Mouse (Mus musculus) cerebellum, adult 18-20 months (tissue): ENCODE data around the gene Serpinf1.
A peak's percentile ranks its signal among the peaks of the same experiment; 100 is the strongest.

Experiments
- DNase-seq, 2 experiments: peaks; one replicate each; pipeline ENCODE4 v3.0.0; 2021

Gene Serpinf1

GRCm38 (mm10) chr11:75455041-75455736 is 32.7 kb upstream of the Serpinf1 start:
- no peak for DNase-seq

- peak; percentile 83 to 91 for DNase-seq
Measured at GRCm38 (mm10) chr11:75453991-75454930, 31.8 kb upstream of the Serpinf1 start, which contains the start of gene Wdr81. Gene Wdr81, minus strand, starts transcription at chr11:75454717.

DNA sequence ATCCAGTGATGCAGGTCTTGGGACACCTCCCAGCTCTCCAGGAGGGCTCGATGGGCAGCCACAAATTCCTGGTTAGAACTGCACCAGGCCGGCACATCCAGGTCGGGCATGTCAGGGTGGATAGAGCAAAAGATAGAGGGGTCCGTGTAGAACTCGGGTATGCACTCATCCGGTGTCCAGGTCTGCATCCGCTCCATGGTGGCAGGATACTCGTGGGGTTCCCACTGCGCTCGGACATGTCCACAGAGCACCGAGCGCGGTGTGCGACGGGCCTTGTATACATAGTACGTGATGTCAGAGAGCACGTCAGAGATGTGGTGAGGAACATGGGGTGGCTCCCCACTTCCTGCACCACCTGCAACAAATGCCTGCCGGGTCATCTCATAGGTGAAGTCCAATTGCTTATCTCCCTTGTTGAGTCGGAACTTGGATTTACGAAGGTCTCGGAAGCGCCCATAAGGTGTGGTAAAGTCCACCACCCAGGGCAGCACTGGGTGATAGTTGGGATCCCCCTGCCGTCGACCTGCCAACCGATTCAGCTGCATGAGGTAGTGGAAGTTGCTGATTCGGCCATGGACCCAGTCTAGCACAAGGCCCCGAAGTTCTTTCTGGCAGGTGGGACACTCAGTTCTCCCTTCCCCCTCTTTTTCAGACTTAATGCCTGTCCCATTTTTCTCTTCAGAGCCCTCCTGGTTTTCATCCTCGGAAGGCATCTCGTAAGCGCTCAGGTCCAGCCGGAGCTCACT is 30.5 kb upstream of the Serpinf1 start:
- no peak for DNase-seq

- DNase-seq: no peak
Measured at GRCm38 (mm10) chr11:75452081-75452480, 29.6 kb upstream of the Serpinf1 start.

- no peak for DNase-seq
Measured at GRCm38 (mm10) chr11:75450936-75451335, 28.4 kb upstream of the Serpinf1 start.

DNA sequence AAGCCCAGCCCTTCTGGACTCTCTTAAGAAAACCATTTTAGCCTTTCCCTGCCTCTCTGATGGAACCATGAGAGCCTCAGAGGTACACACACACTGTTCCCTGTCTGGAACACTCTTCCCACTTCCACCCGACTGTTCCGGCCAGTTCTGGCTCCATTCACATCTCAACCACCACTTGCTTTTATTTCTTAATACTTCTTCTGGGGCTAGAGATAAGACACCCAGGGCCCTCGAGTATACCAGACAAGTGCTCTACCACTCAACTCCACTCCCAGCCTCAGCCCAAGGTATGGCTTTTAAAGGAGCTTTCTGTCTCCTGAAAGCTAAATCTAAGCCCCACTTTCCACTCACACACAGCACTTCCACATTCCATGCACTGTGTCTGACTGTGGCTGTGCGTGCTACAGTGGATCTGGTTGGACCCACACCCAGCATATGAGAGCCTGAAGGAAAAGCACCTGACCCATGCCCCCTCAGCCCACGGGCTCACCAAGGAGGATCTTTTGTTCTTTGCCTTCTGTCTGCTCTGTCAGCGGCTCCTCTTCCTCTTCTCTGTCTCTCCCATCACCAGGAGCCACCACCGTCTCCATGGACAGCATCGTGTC is 27.9 kb upstream of the Serpinf1 start:
- no peak for DNase-seq

- peak; percentile 57 to 61 for DNase-seq
Measured at GRCm38 (mm10) chr11:75449695-75450094, 27.2 kb upstream of the Serpinf1 start.

GRCm38 (mm10) chr11:75448575-75448974 is 26.1 kb upstream of the Serpinf1 start:
- DNase-seq: no peak

DNA sequence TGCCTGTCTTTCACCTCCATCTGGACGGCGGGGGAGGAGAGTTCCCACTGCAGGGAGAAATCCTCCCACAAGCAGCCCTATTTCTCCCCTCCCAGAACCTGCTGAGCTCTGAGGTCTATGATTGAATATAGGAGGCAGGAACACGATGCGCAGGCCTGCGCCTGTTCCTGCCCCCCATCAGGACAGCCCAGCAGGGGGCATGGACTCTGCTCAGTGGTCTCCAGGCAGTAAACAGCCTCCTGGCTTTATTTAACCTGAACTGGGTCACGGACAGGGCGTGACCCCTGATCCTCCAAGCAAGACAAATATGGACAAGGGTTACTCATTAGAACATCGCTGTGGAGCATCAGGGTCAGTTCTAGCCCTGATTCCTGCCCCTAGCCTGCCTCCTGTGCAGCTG is 21.2 kb upstream of the Serpinf1 start:
- DNase-seq: no peak

DNA sequence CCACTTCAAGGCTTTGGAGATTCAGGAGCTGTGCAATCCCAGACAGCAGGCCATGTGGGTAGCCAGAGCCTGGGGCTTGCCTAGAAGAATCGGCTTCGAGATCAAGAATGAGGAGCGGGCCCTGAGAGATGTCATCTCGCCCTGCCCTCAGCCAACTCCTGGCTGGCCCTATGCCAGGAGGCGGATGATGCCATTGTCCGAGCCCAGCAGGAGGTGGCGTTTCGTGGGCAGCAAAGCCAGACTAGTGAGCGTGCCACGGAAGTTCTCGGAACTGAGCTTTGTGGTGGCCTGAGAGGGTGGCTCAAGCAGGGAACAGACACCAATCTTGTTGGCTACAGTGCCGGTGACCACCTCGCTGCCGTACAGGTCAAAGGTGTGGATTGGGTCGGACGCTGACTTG is 19.1 kb upstream of the Serpinf1 start:
- peak; percentile 47 to 57 for DNase-seq

GRCm38 (mm10) chr11:75441034-75441433 is 18.5 kb upstream of the Serpinf1 start:
- DNase-seq: no peak

DNA sequence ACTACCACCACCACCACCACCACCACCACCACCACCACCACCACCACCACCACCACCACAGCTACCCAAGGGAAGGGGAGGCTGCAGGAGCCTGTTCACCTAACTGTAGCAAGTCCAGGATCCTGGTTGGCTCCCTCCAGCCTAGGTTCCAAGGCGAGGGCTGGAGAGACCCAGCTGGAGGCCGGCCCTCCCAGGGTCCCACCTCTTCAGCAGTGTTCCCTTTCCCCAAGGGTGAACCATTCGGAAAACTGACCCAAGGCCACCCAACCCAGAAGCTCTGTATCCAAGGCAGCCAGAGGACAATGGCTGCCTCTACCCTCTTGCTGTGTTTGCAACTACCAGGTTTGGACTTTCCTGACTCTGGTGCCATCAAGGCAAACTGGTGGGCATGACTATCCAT is 17.4 kb upstream of the Serpinf1 start:
- no peak for DNase-seq

GRCm38 (mm10) chr11:75439363-75439762 is 16.9 kb upstream of the Serpinf1 start, which contains the start of gene Serpinf2:
Gene Serpinf2, minus strand, starts transcription at chr11:75439591.
- no peak for DNase-seq

DNA sequence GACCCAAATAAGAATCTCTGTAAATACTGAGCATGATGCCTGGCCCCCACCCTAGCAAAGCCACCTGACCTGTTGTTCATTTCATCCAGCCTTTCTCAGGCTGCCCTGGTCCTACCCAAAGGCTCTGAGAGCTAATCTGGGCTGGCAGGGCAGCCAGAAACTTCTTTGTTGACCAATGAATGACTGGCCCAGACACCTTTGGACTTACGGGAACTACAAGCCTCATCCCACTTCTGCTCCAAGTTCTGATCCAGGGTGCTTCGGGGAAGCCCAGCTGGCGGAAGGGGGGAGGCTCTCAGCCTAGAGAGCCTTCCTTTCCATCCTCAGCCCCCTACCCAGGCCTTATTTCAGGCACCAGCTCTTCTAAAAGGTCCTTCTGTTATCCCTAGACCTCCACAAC is 16.3 kb upstream of the Serpinf1 start:
- DNase-seq: no peak

- DNase-seq: no peak
Measured at GRCm38 (mm10) chr11:75438194-75438593, 15.7 kb upstream of the Serpinf1 start.

DNA sequence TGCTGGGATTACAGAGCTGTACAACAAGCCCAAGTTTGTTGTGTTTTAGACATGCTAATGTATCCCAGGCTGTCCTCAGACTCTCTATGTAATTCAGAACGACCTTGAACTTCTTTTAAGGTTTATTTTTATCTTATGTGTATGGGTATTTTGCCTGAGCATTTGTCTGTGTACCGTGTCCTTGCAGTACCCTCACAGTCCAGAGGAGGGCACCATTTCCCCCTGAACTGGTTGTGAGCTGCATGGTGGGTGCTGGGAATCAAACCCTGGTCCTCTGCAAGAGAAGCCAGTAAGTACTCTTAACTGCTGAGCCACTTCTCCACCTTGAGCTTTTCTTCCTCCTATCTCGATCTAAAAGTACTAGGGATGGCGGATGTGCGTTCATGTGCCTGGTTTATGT is 11.6 kb upstream of the Serpinf1 start:
- no peak for DNase-seq

- DNase-seq: peak; percentile 73 to 74
Measured at GRCm38 (mm10) chr11:75431307-75431706, 8.8 kb upstream of the Serpinf1 start.

GRCm38 (mm10) chr11:75429019-75429705 is 6.7 kb upstream of the Serpinf1 start:
- DNase-seq: no peak

GRCm38 (mm10) chr11:75424459-75424858 is 2.0 kb upstream of the Serpinf1 start:
- no peak for DNase-seq

GRCm38 (mm10) chr11:75424033-75424432 is 1.5 kb upstream of the Serpinf1 start:
- no peak for DNase-seq

- no peak for DNase-seq
Measured at GRCm38 (mm10) chr11:75423091-75423490, 590 bp upstream of the Serpinf1 start.

- DNase-seq: no peak
Measured at GRCm38 (mm10) chr11:75421375-75422012, 1.0 kb downstream of the Serpinf1 start.
